Mouse (Mus musculus) MEL (cell line): ENCODE measurements around the gene Tuft1. TPM values are rescaled to one million over a fixed set of nuclear protein-coding genes. Genes with fewer than 3 reads are reported as not detected.

Source experiments
- DNase-seq: peaks from one replicate; pipeline ENCODE4 v3.0.0; 2011; ENCODE audit warnings: low read depth, low spot score
- H3K27ac ChIP-seq: 2 replicates; pipeline ENCODE4 v1.5.1; 2012; ENCODE audit warnings: low read depth, mild to moderate bottlenecking, control low read depth, low read length, moderate library complexity; ENCODE audit not compliant: control insufficient read depth
- H3K27me3 ChIP-seq, 2 experiments: fragments of 150-350 bp in 1 of 2; sonication (generic) in 1 of 2; 2 replicates each; pipeline ENCODE4 v1.6.1; 2012; ENCODE audit warnings: low read length in 2 of 2, mild to moderate bottlenecking in 2 of 2, improper control_type of control experiment in 1 of 2, moderate library complexity in 1 of 2; ENCODE audit not compliant: insufficient read depth in 2 of 2, control insufficient read depth in 1 of 2
- H3K36me3 ChIP-seq, 2 experiments: 2 replicates each; pipeline ENCODE4 v1.6.1; 2012 to 2014; ENCODE audit warnings: low read length in 2 of 2, improper control_type of control experiment in 1 of 2, inconsistent platforms in 1 of 2, mild to moderate bottlenecking in 1 of 2; ENCODE audit not compliant: insufficient read depth in 2 of 2, control insufficient read depth in 1 of 2
- H3K4me1 ChIP-seq, 2 experiments: fragments of 150-350 bp in 1 of 2; sonication (generic) in 1 of 2; 2 replicates each; pipeline ENCODE4 v1.6.1; 2012; ENCODE audit warnings: low read length in 2 of 2, improper control_type of control experiment in 1 of 2, mild to moderate bottlenecking in 1 of 2; ENCODE audit not compliant: insufficient read depth in 2 of 2, control insufficient read depth in 1 of 2
- H3K4me3 ChIP-seq, 2 experiments: fragments of 150-350 bp in 1 of 2; sonication (generic) in 1 of 2; 2 replicates each; pipeline ENCODE4 v1.5.1; 2012; ENCODE audit warnings: low read depth in 2 of 2, low read length in 2 of 2, mild to moderate bottlenecking in 2 of 2, moderate library complexity in 2 of 2, control low read depth in 1 of 2, improper control_type of control experiment in 1 of 2; ENCODE audit not compliant: control insufficient read depth in 1 of 2, insufficient read depth in 1 of 2
- H3K79me2 ChIP-seq: 2 replicates; pipeline ENCODE4 v1.6.1; 2012; ENCODE audit warnings: mild to moderate bottlenecking, low read length, moderate library complexity; ENCODE audit not compliant: control insufficient read depth, poor library complexity, insufficient read depth
- H3K9ac ChIP-seq: 2 replicates; pipeline ENCODE4 v1.6.1; 2012; ENCODE audit warnings: low read depth, mild to moderate bottlenecking, control low read depth, low read length, moderate library complexity; ENCODE audit not compliant: control insufficient read depth, poor library complexity, severe bottlenecking
- H3K9me3 ChIP-seq: fragments of 150-350 bp; sonication (generic); replicated peaks from 2 replicates; pipeline ENCODE4 v1.6.1; 2012; ENCODE audit warnings: mild to moderate bottlenecking, low read length, improper control_type of control experiment, moderate library complexity; ENCODE audit not compliant: insufficient read depth
- BHLHE40 ChIP-seq: IDR thresholded peaks from 2 replicates; pipeline ENCODE4 v1.6.1; 2012; ENCODE audit warnings: low read depth, mild to moderate bottlenecking, inconsistent platforms, low read length, improper control_type of control experiment, borderline replicate concordance
- CTCF ChIP-seq, 3 experiments: IDR thresholded peaks in 2 of 3; conservative IDR thresholded peaks in 1 of 3; 2 replicates each; pipeline ENCODE4 v1.5.1; 2011 to 2012; ENCODE audit warnings: low read length in 3 of 3, low read depth in 2 of 3, mild to moderate bottlenecking in 2 of 3, improper control_type of control experiment in 1 of 3, inconsistent platforms in 1 of 3, mixed read lengths in 1 of 3, moderate library complexity in 1 of 3; ENCODE audit not compliant: control insufficient read depth in 1 of 3, insufficient read depth in 1 of 3, poor library complexity in 1 of 3, severe bottlenecking in 1 of 3
- E2F4 ChIP-seq: IDR thresholded peaks from 2 replicates; pipeline ENCODE4 v1.6.1; 2011; ENCODE audit warnings: low read depth, low read length, improper control_type of control experiment, borderline replicate concordance
- ETS1 ChIP-seq: IDR thresholded peaks from 2 replicates; pipeline ENCODE4 v1.6.1; 2012; ENCODE audit warnings: low read depth, mild to moderate bottlenecking, inconsistent platforms, low read length, improper control_type of control experiment, moderate library complexity
- GATA1 ChIP-seq: IDR thresholded peaks from 2 replicates; pipeline ENCODE4 v1.6.1; 2011; ENCODE audit warnings: low read depth, low read length, improper control_type of control experiment
- HCFC1 ChIP-seq: IDR thresholded peaks from 2 replicates; pipeline ENCODE4 v1.6.1; 2012; ENCODE audit warnings: low read depth, mild to moderate bottlenecking, inconsistent platforms, low read length, improper control_type of control experiment, moderate library complexity
- JUND ChIP-seq: IDR thresholded peaks from 2 replicates; pipeline ENCODE4 v1.6.1; 2011; ENCODE audit warnings: low read depth, mild to moderate bottlenecking, improper control_type of control experiment, low read length
- KAT2A ChIP-seq: conservative IDR thresholded peaks from 2 replicates; pipeline ENCODE4 v1.6.1; 2012; ENCODE audit warnings: low read depth, low read length, improper control_type of control experiment, inconsistent platforms
- MYB ChIP-seq: IDR thresholded peaks from 2 replicates; pipeline ENCODE4 v1.6.1; 2011; ENCODE audit warnings: mild to moderate bottlenecking, low read depth, low read length, improper control_type of control experiment
- MYC ChIP-seq: IDR thresholded peaks from 2 replicates; pipeline ENCODE4 v1.6.1; 2011; ENCODE audit warnings: low read depth, mild to moderate bottlenecking, low read length, improper control_type of control experiment, moderate library complexity
- POLR2AphosphoS2 ChIP-seq: IDR thresholded peaks from 2 replicates; pipeline ENCODE4 v1.6.1; 2011; ENCODE audit warnings: low read length, improper control_type of control experiment
- POLR2AphosphoS5 ChIP-seq: IDR thresholded peaks from 2 replicates; pipeline ENCODE4 v1.6.1; 2012; ENCODE audit warnings: low read depth, borderline replicate concordance, mild to moderate bottlenecking, inconsistent platforms, low read length, moderate library complexity, mixed read lengths
- RCOR1 ChIP-seq: IDR thresholded peaks from 2 replicates; pipeline ENCODE4 v1.6.1; 2012; ENCODE audit warnings: low read depth, mild to moderate bottlenecking, inconsistent platforms, low read length, improper control_type of control experiment
- TCF12 ChIP-seq: IDR thresholded peaks from 2 replicates; pipeline ENCODE4 v1.6.1; 2014; ENCODE audit warnings: low read depth, mild to moderate bottlenecking, inconsistent platforms, low read length, improper control_type of control experiment, moderate library complexity
- UBTF ChIP-seq: IDR thresholded peaks from 2 replicates; pipeline ENCODE4 v1.6.1; 2012; ENCODE audit warnings: low read depth, mild to moderate bottlenecking, inconsistent platforms, low read length, improper control_type of control experiment, moderate library complexity, borderline replicate concordance; ENCODE audit not compliant: insufficient read depth
- ZC3H11A ChIP-seq: IDR thresholded peaks from 2 replicates; pipeline ENCODE4 v1.6.1; 2012; ENCODE audit warnings: low read depth, mild to moderate bottlenecking, inconsistent platforms, low read length, improper control_type of control experiment
- ZMIZ1 ChIP-seq: IDR thresholded peaks from 2 replicates; pipeline ENCODE4 v1.6.1; 2012; ENCODE audit warnings: low read depth, mild to moderate bottlenecking, inconsistent platforms, low read length, improper control_type of control experiment, moderate library complexity
- ZNF384 ChIP-seq: IDR thresholded peaks from 2 replicates; pipeline ENCODE4 v1.6.1; 2012; ENCODE audit warnings: low read depth, mild to moderate bottlenecking, inconsistent platforms, low read length, improper control_type of control experiment
- polyA plus RNA-seq, 2 experiments: library from polyadenylated mRNA; stranded (reverse) in 1 of 2; unstranded in 1 of 2; fragments of >175 nt in 1 of 2; fragments of >200 nt in 1 of 2; gene quantifications; 2 replicates each; pipeline versions ENCODE4 v1.2.1 to v1.2.4; 2012; ENCODE audit warnings: low replicate concordance in 2 of 2, low read depth in 1 of 2; ENCODE audit not compliant: insufficient read length in 2 of 2, insufficient read depth in 1 of 2, missing spikeins in 1 of 2
- total RNA-seq: library from RNA; depleted of rRNA; stranded (reverse); fragments of 300-350 nt; gene quantifications from 2 replicates; pipeline ENCODE4 v1.2.3, GENCODE M21; 2012

The Tuft1 gene
- total and polyA plus RNA-seq, 3 experiments, result 6.6 to 13.5 TPM; not detected in 1

DNA sequence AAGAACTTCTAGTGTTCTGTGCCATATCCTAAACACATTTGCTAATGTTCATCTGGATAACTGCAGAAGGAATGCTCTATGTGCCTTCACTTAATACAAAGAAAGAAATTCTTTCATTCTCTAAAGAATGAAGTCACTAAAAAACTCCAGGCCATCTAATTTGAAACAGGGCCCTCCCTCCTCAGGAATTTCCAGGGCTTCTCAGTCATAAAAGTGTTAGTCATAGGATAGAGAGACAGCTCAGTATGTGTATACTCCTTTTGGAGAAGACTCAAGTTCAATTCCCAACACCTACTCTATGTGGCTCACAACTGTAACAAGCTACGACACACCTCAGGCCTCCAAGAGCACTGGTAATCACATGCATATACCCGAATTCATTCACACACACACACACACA, 93.1 kb downstream of the Tuft1 start:
- no peak for DNase-seq
- Histone ChIP-seq H3K79me2 (peaks cover 8% of the 10 kb centered on the region; the same call in 1 of the 2 replicates), H3K9me3 (no peaks in the 10 kb centered on the region), H3K4me1 (0 out of 4 replicates have a peak, but pooled peaks cover 0 to 2% of the 10 kb centered on the region in 2 experiments), H3K36me3 (peaks cover 5 to 11% of the 10 kb centered on the region in 2 experiments; a peak in 3 of 4 replicates), H3K9ac (no peak overlapping the region), H3K27ac (no peak overlapping the region), H3K27me3 (no peaks in the 10 kb centered on the region), H3K4me3 (no peak overlapping the region)
- TF ChIP-seq RCOR1 (no peak), ETS1 (no peak), ZNF384 (0 out of 2 replicates have a peak, but pooled peaks have one; percentile 48)

DNA sequence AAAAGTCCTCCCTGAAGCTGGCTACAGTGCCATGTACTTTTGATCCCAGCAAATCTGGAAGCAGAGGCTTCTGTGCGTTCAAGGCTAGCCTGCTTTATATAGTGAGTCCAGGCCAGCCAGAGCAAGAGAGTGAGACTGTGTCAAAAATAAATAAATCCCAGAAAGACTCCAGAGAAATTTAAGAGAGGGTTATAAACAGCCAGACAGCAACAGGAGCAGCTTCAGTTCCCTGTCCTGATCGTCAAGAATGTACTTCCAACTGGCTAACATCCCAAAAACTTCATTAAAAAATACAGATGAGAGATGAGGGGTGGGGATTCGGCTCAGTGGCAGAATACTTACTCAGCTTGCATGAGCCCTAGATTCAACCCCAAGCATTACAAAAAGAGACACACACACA, 93.5 kb downstream of the Tuft1 start:
- Histone ChIP-seq H3K9me3 (no peaks in the 10 kb centered on the region), H3K36me3 (peaks cover 6 to 13% of the 10 kb centered on the region in 2 experiments; a peak in 3 of 4 replicates), H3K4me1 (0 out of 4 replicates have a peak, but pooled peaks cover 0 to 2% of the 10 kb centered on the region in 2 experiments), H3K79me2 (peaks cover 8% of the 10 kb centered on the region; the same call in 1 of the 2 replicates), H3K9ac (no peak overlapping the region), H3K27ac (no peak overlapping the region), H3K27me3 (no peaks in the 10 kb centered on the region), H3K4me3 (no peak overlapping the region)
- TF ChIP-seq POLR2AphosphoS5 (no peak), CTCF (IDR thresholded peaks at IDR 0.05 in 2 of 3, conservative IDR thresholded peaks at IDR 0.05 in 1 of 3; ENCODE audit: control insufficient read depth in 1 of 3, insufficient read depth in 1 of 3, low read depth in 2 of 3, low read length in 3 of 3, poor library complexity in 1 of 3, severe bottlenecking in 1 of 3) (no peak), KAT2A (no peak), ZNF384 (no peak), JUND (no peak), MYB (no peak), MYC (no peak), ZMIZ1 (no peak), POLR2AphosphoS2 (no peak), GATA1 (no peak), BHLHE40 (no peak), E2F4 (no peak), UBTF (no peak), HCFC1 (no peak), ZC3H11A (no peak), TCF12 (no peak)
- DNase-seq, result no peak
